Mouse (Mus musculus) liver, adult 2 months (tissue): ENCODE results near the gene Rad1.

Source experiments
- CTCF ChIP-seq: fragments of 200-500 bp; IDR thresholded peaks from 2 replicates; pipeline ENCODE4 v1.5.1; 2011; ENCODE audit warnings: low read depth, low read length, control low read depth
- POLR2A ChIP-seq: fragments of 200-500 bp; IDR thresholded peaks from 2 replicates; pipeline ENCODE4 v1.6.1; 2011; ENCODE audit warnings: low read length, control low read depth; ENCODE audit not compliant: insufficient read depth; ENCODE audit errors: extremely low read depth

DNA sequence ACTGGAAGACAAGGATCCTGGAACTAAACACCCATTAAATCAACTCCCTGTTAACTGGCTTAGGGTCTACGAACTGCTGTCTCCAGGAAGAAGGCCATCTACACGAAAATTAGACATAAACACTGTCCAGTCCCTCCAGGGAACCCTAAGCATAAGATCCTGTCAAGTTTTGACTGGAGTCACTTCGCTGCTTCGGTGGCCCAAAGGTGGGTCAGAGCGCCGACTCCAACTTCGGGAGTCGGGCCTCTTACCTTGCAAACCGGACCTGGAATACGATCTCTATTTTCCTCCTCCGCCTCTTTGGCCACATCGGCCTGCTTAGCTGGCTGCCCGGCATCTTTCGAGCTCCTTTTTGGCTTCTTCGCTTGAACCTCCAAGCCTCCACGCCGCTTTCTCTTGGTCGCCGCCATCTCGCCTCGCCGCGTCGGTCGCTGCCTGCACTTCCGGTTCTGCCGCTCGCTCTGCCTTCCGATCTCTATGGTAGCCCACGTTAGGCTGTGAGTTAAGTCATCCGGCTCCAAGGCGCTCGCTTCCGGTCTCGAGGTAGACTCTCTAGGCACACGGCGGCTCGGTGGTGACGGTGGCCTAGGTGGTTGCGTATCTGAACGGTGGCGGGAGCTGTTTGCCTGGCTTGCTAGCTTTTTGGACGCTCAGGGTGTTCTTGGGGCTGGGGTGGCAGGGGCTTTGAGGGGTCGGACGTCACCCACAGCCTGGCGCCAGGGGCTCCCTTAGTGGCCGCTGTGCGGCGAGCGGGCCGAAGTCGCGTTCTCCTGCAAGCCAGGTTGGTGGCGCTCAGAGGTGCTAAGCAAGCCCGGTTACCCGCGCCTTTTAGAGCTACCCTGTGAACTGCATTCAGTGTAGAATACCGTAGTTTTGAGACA, at the start of gene Rad1, which contains the start of gene Brix1:
- TF ChIP-seq CTCF = no peak
- peak; percentile 52; the same call in 1 of the 2 replicates for TF ChIP-seq POLR2A
